Mouse (Mus musculus) layer of hippocampus, adult 18-20 months (tissue): ENCODE measurements at regions not wholly inside any gene's neighbourhood (a gene's known extent, or its start where the extent isn't known, plus 50 kb on each side); places are given as distances from the start of the nearest gene placed in this dataset.
"Not testable (repeated sequence)": the region's sequence is repeated elsewhere in the genome, so short reads cannot be mapped to it uniquely, and the experiment has no call there.

Experiments used
- DNase-seq, 2 experiments: peaks; one replicate each; pipeline ENCODE4 v3.0.0; 2022; ENCODE audit warnings: low spot score in 2 of 2

GRCm38 (mm10) chr1:26459892-26460291, 227.4 kb downstream of the 4931408C20Rik start:
- DNase-seq: no peak

GRCm38 (mm10) chr1:26426383-26426782, 260.9 kb downstream of the 4931408C20Rik start:
- peak in 1 of 2 experiments; percentile 1 for DNase-seq

- DNase-seq: no peak
Measured at GRCm38 (mm10) chr1:26387938-26388897, 299.0 kb downstream of the 4931408C20Rik start.

- no peak for DNase-seq
Measured at GRCm38 (mm10) chr1:26340543-26340942, 346.7 kb downstream of the 4931408C20Rik start.

- not testable (repeated sequence) for DNase-seq
Measured at GRCm38 (mm10) chr1:26339876-26340275, 347.4 kb downstream of the 4931408C20Rik start.

GRCm38 (mm10) chr1:26289582-26289981, 397.7 kb downstream of the 4931408C20Rik start:
- DNase-seq: no peak

GRCm38 (mm10) chr1:26282885-26283613, 404.2 kb downstream of the 4931408C20Rik start:
- peak in 1 of 2 experiments; percentile 14 for DNase-seq

GRCm38 (mm10) chr1:26276606-26277005, 410.7 kb downstream of the 4931408C20Rik start:
- no peak for DNase-seq

GRCm38 (mm10) chr1:26243351-26243750, 413.8 kb upstream of the Adgrb3 start:
- no peak for DNase-seq

GRCm38 (mm10) chr1:26229291-26230053, 400.0 kb upstream of the Adgrb3 start:
- no peak for DNase-seq

GRCm38 (mm10) chr1:26204443-26204842, 374.9 kb upstream of the Adgrb3 start:
- no peak for DNase-seq
